Mouse (Mus musculus) erythroblast, embryonic 14.5 days (primary cell): ENCODE data around the gene Lefty1.

ENCODE experiments used
- GATA1 ChIP-seq: IDR thresholded peaks from 2 replicates; pipeline ENCODE4 v1.6.1; 2012; ENCODE audit warnings: low read length, inconsistent platforms, mixed read lengths
- TAL1 ChIP-seq: IDR thresholded peaks from 3 replicates; pipeline ENCODE4 v1.6.1; 2012; ENCODE audit warnings: low read length, inconsistent platforms, mixed read lengths

- TF ChIP-seq GATA1 = no peak
- TF ChIP-seq TAL1 = no peak
Measured at GRCm38 (mm10) chr1:180942166-180943031, 7.6 kb downstream of the Lefty1 start, which contains the start of gene Tmem63a.
